Mouse (Mus musculus): ENCODE measurements around the gene Hibch. TPM values are rescaled to one million over a fixed set of nuclear protein-coding genes. Genes with fewer than 3 reads are reported as not detected.

Gene Hibch
- polyA plus RNA-seq, 1 experiment = 23.9 TPM

DNA sequence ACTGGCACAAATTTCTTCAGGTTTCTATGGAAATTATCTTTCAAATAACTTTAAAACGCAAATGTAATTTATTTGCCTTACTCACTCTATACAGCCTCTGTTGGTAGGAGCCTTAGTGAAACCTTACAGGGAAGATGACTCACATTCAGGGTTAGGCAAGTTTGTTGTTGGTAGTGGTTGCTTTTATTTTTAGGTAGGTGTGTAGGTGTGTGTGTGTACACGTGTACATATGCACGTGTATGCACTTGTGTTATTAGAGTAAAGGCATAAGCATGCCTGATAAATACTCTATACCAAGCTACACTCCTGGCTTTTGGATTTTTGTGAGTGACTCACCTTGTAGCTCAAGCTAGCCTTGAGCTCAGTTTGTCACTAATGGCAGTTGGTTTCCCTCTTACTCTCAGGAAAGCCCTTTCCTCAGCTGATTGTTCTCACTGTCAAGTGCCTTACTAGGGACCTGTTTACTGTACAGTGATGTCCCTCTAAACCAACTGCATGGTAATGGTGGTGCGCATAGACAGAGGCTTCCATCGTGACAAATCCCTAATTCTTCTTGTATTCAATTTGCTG is 42.2 kb upstream of the Hibch start:
- DNase-seq = no peak
- WGBS = 87% methylated on average over 5 of the region's 5 CpGs
- TF ChIP-seq CTCF (IDR thresholded peaks at IDR 0.05; ENCODE audit: borderline replicate concordance, control insufficient read depth, extremely low read depth, insufficient read depth, low read length, poor library complexity) (no peak), POLR2A (IDR thresholded peaks at IDR 0.05; ENCODE audit: control insufficient read depth, extremely low read depth, insufficient read depth, low read length, poor library complexity) (no peak)
- H3K27me3 ChIP-seq (ENCODE audit: control insufficient read depth, insufficient read depth, low read length) = no peaks in the 10 kb centered on the region
- no peak overlapping the region for H3K27ac ChIP-seq (ENCODE audit: control insufficient read depth, insufficient read depth, low read length)
- H3K4me3 ChIP-seq (ENCODE audit: control insufficient read depth, insufficient read depth, low read length) = no peak overlapping the region
- peaks cover 14% of the 10 kb centered on the region for H3K4me1 ChIP-seq (replicated peaks; ENCODE audit: control insufficient read depth, insufficient read depth, low read length)
- no peaks in the 10 kb centered on the region for H3K36me3 ChIP-seq (ENCODE audit: control insufficient read depth, insufficient read depth, low read length)

DNA sequence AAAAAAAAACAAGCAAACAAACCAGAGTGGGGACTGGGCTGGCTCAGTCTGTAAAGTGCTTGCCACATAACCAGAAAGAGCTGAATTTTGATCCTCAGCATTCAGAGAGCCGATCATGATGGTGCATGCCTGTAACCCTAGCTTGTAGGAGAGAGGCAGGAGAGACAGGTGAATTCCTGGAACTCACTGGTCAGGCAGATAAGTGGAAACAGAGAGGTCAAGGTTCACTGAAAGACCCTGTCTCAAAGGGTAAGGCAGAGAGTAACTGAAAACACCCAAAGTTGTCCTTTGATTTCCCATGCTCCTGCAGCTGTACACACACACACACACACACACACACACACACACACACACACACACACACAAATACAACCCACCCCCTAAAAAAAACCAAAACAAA is 39.7 kb upstream of the Hibch start:
- H3K27ac ChIP-seq (ENCODE audit: control insufficient read depth, insufficient read depth, low read length) = no peak overlapping the region
- DNase-seq = no peak
- WGBS = 95% methylated on average over 1 of the region's 1 CpGs
- no peak for TF ChIP-seq CTCF (IDR thresholded peaks at IDR 0.05; ENCODE audit: borderline replicate concordance, control insufficient read depth, extremely low read depth, insufficient read depth, low read length, poor library complexity)
- TF ChIP-seq POLR2A (IDR thresholded peaks at IDR 0.05; ENCODE audit: control insufficient read depth, extremely low read depth, insufficient read depth, low read length, poor library complexity) = no peak
- H3K27me3 ChIP-seq (ENCODE audit: control insufficient read depth, insufficient read depth, low read length) = no peaks in the 10 kb centered on the region
- no peaks in the 10 kb centered on the region for H3K36me3 ChIP-seq (ENCODE audit: control insufficient read depth, insufficient read depth, low read length)
- H3K4me3 ChIP-seq (ENCODE audit: control insufficient read depth, insufficient read depth, low read length) = no peak overlapping the region
- H3K4me1 ChIP-seq (replicated peaks; ENCODE audit: control insufficient read depth, insufficient read depth, low read length) = peaks cover 7% of the 10 kb centered on the region

DNA sequence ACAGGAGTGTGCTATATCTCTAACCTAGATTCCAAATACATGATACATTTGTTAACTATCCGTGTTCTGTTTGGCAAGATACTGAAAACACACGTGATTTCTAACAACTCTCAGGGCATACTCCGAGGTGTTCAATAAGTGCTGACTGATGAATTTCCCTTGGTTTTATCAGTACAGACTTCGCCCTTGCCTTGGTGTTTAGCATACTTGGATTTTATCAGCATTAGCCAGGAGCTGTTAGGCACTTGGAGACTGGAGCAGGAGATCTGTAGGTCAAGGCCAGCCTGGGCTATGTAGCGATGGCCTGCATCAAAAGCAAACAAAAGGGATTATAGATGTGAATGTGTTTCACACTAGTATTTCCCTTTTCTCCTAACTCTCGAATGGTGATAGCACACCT is 36.3 kb upstream of the Hibch start:
- Histone ChIP-seq H3K4me1 (replicated peaks; ENCODE audit: control insufficient read depth, insufficient read depth, low read length) (no peaks in the 10 kb centered on the region), H3K27me3 (ENCODE audit: control insufficient read depth, insufficient read depth, low read length) (no peaks in the 10 kb centered on the region), H3K4me3 (ENCODE audit: control insufficient read depth, insufficient read depth, low read length) (no peak overlapping the region), H3K36me3 (ENCODE audit: control insufficient read depth, insufficient read depth, low read length) (no peaks in the 10 kb centered on the region), H3K27ac (ENCODE audit: control insufficient read depth, insufficient read depth, low read length) (no peak overlapping the region)
- 97% methylated on average over 6 of the region's 6 CpGs for WGBS
- no peak for DNase-seq
- TF ChIP-seq POLR2A (IDR thresholded peaks at IDR 0.05; ENCODE audit: control insufficient read depth, extremely low read depth, insufficient read depth, low read length, poor library complexity) (no peak), CTCF (IDR thresholded peaks at IDR 0.05; ENCODE audit: borderline replicate concordance, control insufficient read depth, extremely low read depth, insufficient read depth, low read length, poor library complexity) (no peak)

DNA sequence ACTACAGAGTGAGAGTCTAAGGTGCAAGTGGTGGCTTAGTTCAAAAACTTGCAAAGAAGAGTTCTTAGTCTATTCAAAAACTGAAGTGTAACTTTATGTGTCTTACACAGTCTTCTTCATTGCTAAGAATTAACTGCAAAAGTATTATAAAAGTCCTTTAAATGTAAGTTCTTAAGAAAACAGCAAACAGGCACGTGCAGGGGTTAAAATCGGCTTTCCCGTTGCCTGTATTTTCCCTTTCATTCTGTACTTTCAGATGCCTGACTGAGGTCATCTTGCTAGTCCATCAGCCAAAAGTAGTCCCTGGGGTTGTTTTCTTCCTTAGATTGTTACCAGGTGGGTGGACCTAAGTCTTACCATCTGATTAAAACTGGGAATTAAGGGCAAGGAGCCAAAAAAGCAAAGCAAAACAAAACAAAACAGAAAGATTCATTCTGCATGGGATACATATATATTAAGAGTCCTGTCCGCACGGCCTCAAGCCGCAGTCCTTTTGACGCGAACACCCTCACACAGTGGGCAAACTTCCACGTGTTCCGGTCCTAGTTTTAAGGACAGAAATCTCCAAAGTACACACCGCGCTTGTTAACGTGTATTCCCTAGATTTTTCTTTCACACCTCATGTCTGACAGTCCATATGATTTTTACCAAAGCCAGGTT is 28.4 kb upstream of the Hibch start:
- Histone ChIP-seq H3K4me1 (replicated peaks; ENCODE audit: control insufficient read depth, insufficient read depth, low read length) (peaks cover 7% of the 10 kb centered on the region), H3K27me3 (ENCODE audit: control insufficient read depth, insufficient read depth, low read length) (no peaks in the 10 kb centered on the region), H3K4me3 (ENCODE audit: control insufficient read depth, insufficient read depth, low read length) (no peak overlapping the region), H3K27ac (ENCODE audit: control insufficient read depth, insufficient read depth, low read length) (no peak overlapping the region), H3K36me3 (ENCODE audit: control insufficient read depth, insufficient read depth, low read length) (no peaks in the 10 kb centered on the region)
- TF ChIP-seq POLR2A (IDR thresholded peaks at IDR 0.05; ENCODE audit: control insufficient read depth, extremely low read depth, insufficient read depth, low read length, poor library complexity) = no peak
- no peak for TF ChIP-seq CTCF (IDR thresholded peaks at IDR 0.05; ENCODE audit: borderline replicate concordance, control insufficient read depth, extremely low read depth, insufficient read depth, low read length, poor library complexity)
- WGBS = 28% methylated on average over 13 of the region's 13 CpGs
- no peak for DNase-seq

DNA sequence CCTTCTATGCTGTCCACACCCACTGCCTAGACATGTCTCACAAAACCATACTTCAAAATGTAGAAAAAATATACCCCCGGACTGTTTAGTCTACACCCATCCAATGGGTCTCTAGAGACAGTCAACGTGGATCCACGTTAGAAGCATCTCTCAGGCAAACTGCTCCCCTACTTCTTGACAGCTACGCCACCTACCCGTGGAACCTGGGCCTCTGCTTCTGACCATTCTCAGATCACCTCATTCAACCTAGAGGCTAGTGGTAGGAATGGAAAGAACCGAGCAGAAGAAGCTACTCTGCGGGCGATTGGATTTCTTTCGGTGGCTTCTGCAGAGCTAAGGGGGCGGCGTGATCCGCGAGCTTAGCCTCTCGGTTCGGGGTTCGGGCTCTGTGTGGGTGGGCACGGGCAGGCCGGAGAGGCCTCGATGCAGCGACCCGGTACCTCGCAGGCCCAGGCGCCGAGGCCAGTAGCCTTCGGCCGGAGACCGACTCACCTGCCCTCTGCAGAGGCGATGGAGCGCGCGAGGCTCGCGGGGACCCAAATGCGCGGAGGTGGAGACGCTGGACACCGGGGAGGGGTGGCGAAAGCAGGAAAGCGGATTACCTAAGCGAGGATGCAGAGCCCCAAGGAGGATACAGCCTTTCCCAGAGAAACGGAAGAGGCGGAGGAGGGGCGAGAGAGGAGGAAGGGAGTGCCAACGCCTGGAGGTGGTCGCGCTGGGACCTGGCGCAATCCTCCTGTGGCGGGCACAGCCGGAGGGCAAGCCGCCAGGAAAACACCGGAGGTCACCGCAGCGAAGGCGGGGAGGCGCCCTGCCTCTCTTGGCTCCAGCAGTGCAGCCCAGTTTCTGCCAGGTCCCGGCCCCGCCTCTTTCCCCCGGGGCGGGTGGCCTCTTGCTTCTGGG is 27.6 kb upstream of the Hibch start, which contains the start of gene Inpp1:
Gene Inpp1, minus strand, starts transcription at position 779 of the 903 bp plus-strand sequence.
- 1% methylated on average over 59 of the region's 59 CpGs for WGBS
- H3K4me3 ChIP-seq (ENCODE audit: control insufficient read depth, insufficient read depth, low read length) = peak within 1 kb of the TSS; percentile 84
- TF ChIP-seq CTCF (IDR thresholded peaks at IDR 0.05; ENCODE audit: borderline replicate concordance, control insufficient read depth, extremely low read depth, insufficient read depth, low read length, poor library complexity) (peak; percentile 30; the same call in 1 of the 2 replicates), POLR2A (IDR thresholded peaks at IDR 0.05; ENCODE audit: control insufficient read depth, extremely low read depth, insufficient read depth, low read length, poor library complexity) (no peak)
- H3K27ac ChIP-seq (ENCODE audit: control insufficient read depth, insufficient read depth, low read length) = no peak within 1 kb of the TSS
- no peaks in the 10 kb centered on the region for H3K27me3 ChIP-seq (ENCODE audit: control insufficient read depth, insufficient read depth, low read length)
- no peaks in the 10 kb centered on the region for H3K36me3 ChIP-seq (ENCODE audit: control insufficient read depth, insufficient read depth, low read length)
- DNase-seq = peak; percentile 76
- H3K4me1 ChIP-seq (replicated peaks; ENCODE audit: control insufficient read depth, insufficient read depth, low read length) = peaks cover 7% of the 10 kb centered on the region

DNA sequence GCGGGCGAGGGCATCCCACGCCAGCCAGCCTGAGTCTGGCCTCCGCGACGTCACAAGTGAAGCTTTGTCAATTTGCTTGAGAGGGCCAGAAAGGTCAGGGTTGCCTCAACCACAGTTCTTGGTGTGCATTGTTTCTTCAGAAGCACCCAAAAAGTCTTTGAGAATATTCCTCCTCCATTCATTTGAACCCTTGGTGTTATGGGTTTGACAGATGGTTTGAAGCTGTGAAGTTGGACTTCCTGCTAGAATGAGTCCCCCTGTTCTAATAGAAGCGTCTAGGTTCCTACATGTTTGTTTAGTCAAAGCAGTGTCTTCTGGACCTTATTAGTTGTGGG is 26.9 kb upstream of the Hibch start:
- H3K4me1 ChIP-seq (replicated peaks; ENCODE audit: control insufficient read depth, insufficient read depth, low read length) = peaks cover 7% of the 10 kb centered on the region
- no peak for DNase-seq
- TF ChIP-seq CTCF (IDR thresholded peaks at IDR 0.05; ENCODE audit: borderline replicate concordance, control insufficient read depth, extremely low read depth, insufficient read depth, low read length, poor library complexity) (no peak), POLR2A (IDR thresholded peaks at IDR 0.05; ENCODE audit: control insufficient read depth, extremely low read depth, insufficient read depth, low read length, poor library complexity) (no peak)
- WGBS = 9% methylated on average over 7 of the region's 7 CpGs
- no peaks in the 10 kb centered on the region for H3K27me3 ChIP-seq (ENCODE audit: control insufficient read depth, insufficient read depth, low read length)
- peak overlapping the region; percentile 84 for H3K4me3 ChIP-seq (ENCODE audit: control insufficient read depth, insufficient read depth, low read length)
- H3K36me3 ChIP-seq (ENCODE audit: control insufficient read depth, insufficient read depth, low read length) = no peaks in the 10 kb centered on the region
- H3K27ac ChIP-seq (ENCODE audit: control insufficient read depth, insufficient read depth, low read length) = no peak overlapping the region

Data from thymus, adult 2 months (tissue).